Mouse (Mus musculus): ENCODE results near the gene Eps8l1.

GRCm38 (mm10) chr7:4508062-4508738 is 47.7 kb downstream of the Eps8l1 start:
- peak; percentile 46 for TF ChIP-seq CTCF (IDR thresholded peaks at IDR 0.05; ENCODE audit: low read depth, low read length)
- TF ChIP-seq POLR2A (IDR thresholded peaks at IDR 0.05; ENCODE audit: extremely low read depth, insufficient read depth, low read length) = no peak
